In the genomic region with DNA sequence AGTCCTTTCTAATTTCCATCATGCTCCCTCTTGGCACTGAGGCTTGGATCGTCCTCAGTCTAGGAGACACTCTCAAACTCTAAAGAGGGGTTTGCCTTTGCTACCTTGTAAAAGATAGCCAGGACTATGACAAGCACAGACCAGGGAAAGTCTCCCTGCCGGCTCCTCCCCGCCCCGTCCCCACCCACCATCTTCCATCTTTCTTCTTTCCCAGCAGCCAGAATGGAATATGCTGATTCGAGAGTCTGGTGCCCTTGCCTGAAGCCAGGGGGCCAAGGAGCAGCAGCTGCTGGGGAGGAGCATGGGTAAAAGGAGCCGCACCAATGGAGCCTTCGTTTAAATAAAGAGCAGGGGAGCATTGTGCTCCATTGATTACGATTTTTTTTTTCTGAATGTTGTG, we compare ENCODE assay signal across 10 mouse cellular contexts.
DNase-seq lines count a peak whose midpoint lies in the region; ATAC-seq lines count a peak whose summit lies in the region.
"Had no signal": no experiment of that assay in that cellular context is flagged by ENCODE, and none has a peak within 500 bp of the region (broad histone marks: within the 10 kb centered on the region; RNA-seq: fewer than 3 reads in every experiment).

No protein-coding gene starts in this region.

- no peaks in the 10 kb centered on the region for H3K27me3 ChIP-seq in forebrain, embryonic 16.5 days (replicated peaks; ENCODE audit: control insufficient read depth, insufficient read depth, low read length)
- no peaks in the 10 kb centered on the region for H3K27me3 ChIP-seq in stomach, embryonic 14.5 days (ENCODE audit: control insufficient read depth, insufficient read depth, low read length)

- H3K27ac ChIP-seq in forebrain, embryonic 16.5 days (ENCODE audit: low read length) = peak overlapping the region; percentile 88
- peak overlapping the region; percentile 49; the same call in 1 of the 2 replicates for H3K27ac ChIP-seq in stomach, embryonic 14.5 days (ENCODE audit: low read length)

- DNase-seq in left cerebral cortex, postnatal 4 days = peak; percentile 61
- no peak for DNase-seq in left cerebral cortex, postnatal 36 days (ENCODE audit: low spot score in 2 of 2)
- DNase-seq in embryo, embryonic 11 days = peak; percentile 61
- no peak for DNase-seq in adrenal gland, postnatal 4 days (ENCODE audit: low spot score in 2 of 2)
- DNase-seq: cerebellum, adult 11 months; thymus, adult 18-20 months had no signal

- H3K9me3 ChIP-seq in forebrain, embryonic 16.5 days (ENCODE audit: control insufficient read depth, low read length) = no peaks in the 10 kb centered on the region
- H3K9me3 ChIP-seq in stomach, embryonic 14.5 days (ENCODE audit: control insufficient read depth, low read depth, low read length) = no peaks in the 10 kb centered on the region

- H3K4me1 ChIP-seq in forebrain, embryonic 16.5 days (replicated peaks; ENCODE audit: control insufficient read depth, insufficient read depth, low read length) = peaks cover 25% of the 10 kb centered on the region
- peaks cover 16% of the 10 kb centered on the region for H3K4me1 ChIP-seq in stomach, embryonic 14.5 days (ENCODE audit: control insufficient read depth, insufficient read depth, low read length)

- no peaks in the 10 kb centered on the region for H3K36me3 ChIP-seq in forebrain, embryonic 16.5 days (ENCODE audit: control insufficient read depth, insufficient read depth)
- H3K36me3 ChIP-seq in stomach, embryonic 14.5 days (ENCODE audit: control insufficient read depth, insufficient read depth, low read length) = no peaks in the 10 kb centered on the region

- ATAC-seq in forebrain, embryonic 16.5 days = peak; percentile 81
- ATAC-seq in stomach, embryonic 14.5 days (ENCODE audit: insufficient number of reproducible peaks, insufficient read depth, low FRiP score, low read depth) = no peak
- ATAC-seq in erythroid progenitor cell, adult 5-6 weeks (replicated peaks; ENCODE audit: low FRiP score, poor library complexity, severe bottlenecking) = no peak

- H3K4me2 ChIP-seq in forebrain, embryonic 16.5 days (ENCODE audit: low read length) = no peak overlapping the region
- no peak overlapping the region for H3K4me2 ChIP-seq in stomach, embryonic 14.5 days (replicated peaks; ENCODE audit: low read depth, low read length)
- H3K4me2 ChIP-seq: liver, embryonic 11.5 days had no signal

- no peak overlapping the region for H3K4me3 ChIP-seq in forebrain, embryonic 16.5 days (replicated peaks; ENCODE audit: low read length)
- H3K4me3 ChIP-seq in stomach, embryonic 14.5 days (ENCODE audit: low read depth, low read length) = no peak overlapping the region

- 5% methylated on average over 8 of the region's 8 CpGs for WGBS in forebrain, embryonic 16.5 days
- 52% methylated on average over 8 of the region's 8 CpGs for WGBS in stomach, embryonic 14.5 days

- H3K9ac ChIP-seq in forebrain, embryonic 16.5 days (replicated peaks; ENCODE audit: low read depth, low read length) = 0 out of 2 replicates have a peak overlapping the region, but pooled peaks have one; percentile 13
- no peak overlapping the region for H3K9ac ChIP-seq in stomach, embryonic 14.5 days (replicated peaks; ENCODE audit: low read depth, low read length)

- intact Hi-C loops in left cerebral cortex, postnatal 4 days (cut with DNase I) = no loop called here
- intact Hi-C loops in left cerebral cortex, postnatal 36 days (cut with DNase I) = no loop called here

Comparison
In these comparisons a context has a peak if more than half of its experiments do, and no peak if none do; other contexts are left out.
1. DNase-seq: peak in left cerebral cortex, postnatal 4 days (single experiment) and embryo, embryonic 11 days (single experiment); none in left cerebral cortex, postnatal 36 days (0 of 2) and adrenal gland, postnatal 4 days (0 of 2).